Mouse (Mus musculus) C2C12 (cell line): ENCODE measurements around the gene Slc22a20. TPM values are rescaled to one million over a fixed set of nuclear protein-coding genes. Genes with fewer than 3 reads are reported as not detected.

Experiments used
- H3K27me3 ChIP-seq: one replicate; pipeline ENCODE4 v1.6.1; 2011; ENCODE audit not compliant: control insufficient read depth, insufficient read depth, insufficient read length
- H3K36me3 ChIP-seq: one replicate; pipeline ENCODE4 v1.6.1; 2011; ENCODE audit not compliant: control insufficient read depth, insufficient read depth
- H3K4me3 ChIP-seq: one replicate; pipeline ENCODE4 v1.5.1; 2011; ENCODE audit warnings: mild to moderate bottlenecking, control low read depth; ENCODE audit not compliant: poor library complexity, insufficient read depth, severe bottlenecking
- H3K79me2 ChIP-seq: one replicate; pipeline ENCODE4 v1.6.1; 2011; ENCODE audit not compliant: control insufficient read depth, insufficient read depth
- H3K79me3 ChIP-seq: one replicate; pipeline ENCODE4 v1.6.1; 2011; ENCODE audit warnings: low read depth, control low read depth
- H3ac ChIP-seq: one replicate; pipeline ENCODE3; 2011; ENCODE audit warnings: low read depth; ENCODE audit not compliant: control insufficient read depth, insufficient read length
- CEBPB ChIP-seq: IDR thresholded peaks from one replicate; pipeline ENCODE4 v1.6.1; 2011; ENCODE audit warnings: low read depth, mild to moderate bottlenecking, control low read depth, moderate library complexity
- CTCF ChIP-seq: IDR thresholded peaks from one replicate; pipeline ENCODE4 v1.5.1; 2011; ENCODE audit not compliant: control insufficient read depth, insufficient read depth, insufficient read length
- FOSL1 ChIP-seq: IDR thresholded peaks from one replicate; pipeline ENCODE4 v1.8.0; 2011; ENCODE audit warnings: mild to moderate bottlenecking, low read length; ENCODE audit not compliant: poor library complexity, insufficient read depth, severe bottlenecking
- MAX ChIP-seq: IDR thresholded peaks from one replicate; pipeline ENCODE4 v1.6.1; 2011; ENCODE audit warnings: mild to moderate bottlenecking, control low read depth
- MYOD1 ChIP-seq: IDR thresholded peaks from one replicate; pipeline ENCODE4 v1.6.1; 2011; ENCODE audit warnings: low read depth; ENCODE audit not compliant: control insufficient read depth, insufficient read length
- MYOG ChIP-seq: IDR thresholded peaks from one replicate; pipeline ENCODE4 v1.6.1; 2011; ENCODE audit not compliant: control insufficient read depth, insufficient read length; ENCODE audit errors: extremely low read depth
- USF1 ChIP-seq: IDR thresholded peaks from one replicate; pipeline ENCODE4 v1.6.1; 2011; ENCODE audit warnings: low read depth, mild to moderate bottlenecking, control low read depth, moderate library complexity
- polyA plus RNA-seq: library from polyadenylated mRNA; unstranded; fragments of >200 nt; fragmentation: generic; extraction: Trizol; gene quantifications from one replicate; pipeline ENCODE4 v1.2.1, GENCODE M21; 2012; ENCODE audit warnings: missing spikeins

Gene Slc22a20
- polyA plus RNA-seq, 1 experiment: not detected

DNA sequence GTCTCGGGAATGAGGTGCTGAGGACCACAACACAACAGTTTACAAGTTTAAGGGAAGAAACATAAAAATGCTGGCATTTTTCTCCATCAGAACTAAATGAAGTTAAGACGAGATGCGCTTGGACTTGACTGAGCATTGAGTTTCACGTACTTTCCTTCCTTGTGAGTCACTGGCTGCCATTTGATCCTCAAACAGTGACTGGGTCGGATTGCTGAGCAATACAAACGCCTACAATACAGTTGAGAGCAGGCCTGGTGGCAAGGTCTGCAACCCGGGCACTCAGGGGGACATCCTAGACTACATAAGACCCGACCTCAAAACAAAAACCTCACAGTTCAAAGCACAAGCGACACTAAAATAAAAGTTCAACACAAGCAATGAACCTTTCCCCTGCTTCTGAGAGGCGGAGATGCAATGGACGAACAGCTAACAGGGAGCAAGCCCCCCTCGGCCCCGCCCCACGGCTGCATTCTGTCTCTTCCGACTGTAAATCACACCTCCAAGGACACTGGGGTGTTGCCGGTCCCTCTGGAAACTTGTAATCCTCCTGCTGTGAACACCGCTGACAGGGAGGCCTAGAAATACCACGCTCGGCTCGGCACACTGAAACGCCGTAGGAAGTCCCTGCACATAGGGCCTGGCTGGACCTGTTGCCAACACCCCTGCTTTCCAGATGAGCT lies 31.8 kb downstream of the Slc22a20 start:
- Histone ChIP-seq H3K79me2 (no peaks in the 10 kb centered on the region), H3ac (no peak overlapping the region), H3K79me3 (no peaks in the 10 kb centered on the region), H3K27me3 (no peaks in the 10 kb centered on the region), H3K4me3 (no peak overlapping the region), H3K36me3 (peaks cover 64% of the 10 kb centered on the region)
- TF ChIP-seq USF1 (no peak), MYOD1 (no peak)

DNA sequence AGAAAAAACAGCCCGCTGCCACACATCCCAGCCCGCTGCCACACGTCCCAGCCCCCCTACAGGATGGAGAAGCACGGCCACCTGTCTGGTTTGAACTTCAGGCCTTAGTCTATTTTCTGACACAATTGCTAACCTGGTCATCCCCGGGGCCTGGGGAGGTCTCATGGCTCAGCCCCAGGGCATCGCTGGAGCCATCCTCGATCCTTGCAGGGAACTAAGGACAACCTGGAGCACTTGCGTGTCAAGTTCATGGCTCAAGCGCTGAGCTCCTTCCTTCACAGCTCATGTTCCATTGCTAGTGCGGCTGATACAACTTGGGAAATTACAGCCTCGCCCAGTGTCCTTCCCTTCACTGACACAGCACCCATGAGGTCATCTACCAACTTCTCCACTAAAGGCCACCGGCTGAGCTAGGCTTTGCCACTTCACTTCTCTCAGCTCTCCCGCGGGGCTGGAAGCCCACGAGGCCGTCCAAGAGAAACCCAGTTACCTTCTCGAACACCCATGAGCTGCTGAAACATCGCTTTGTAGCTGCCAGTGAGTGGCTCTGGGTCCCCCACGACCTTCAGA lies 32.7 kb downstream of the Slc22a20 start:
- Histone ChIP-seq H3K79me2 (no peaks in the 10 kb centered on the region), H3K4me3 (no peak overlapping the region), H3K27me3 (no peaks in the 10 kb centered on the region), H3ac (no peak overlapping the region), H3K36me3 (peaks cover 69% of the 10 kb centered on the region), H3K79me3 (no peaks in the 10 kb centered on the region)
- TF ChIP-seq MAX (no peak), CEBPB (no peak), MYOG (no peak), USF1 (no peak), CTCF (no peak), FOSL1 (no peak), MYOD1 (no peak)

DNA sequence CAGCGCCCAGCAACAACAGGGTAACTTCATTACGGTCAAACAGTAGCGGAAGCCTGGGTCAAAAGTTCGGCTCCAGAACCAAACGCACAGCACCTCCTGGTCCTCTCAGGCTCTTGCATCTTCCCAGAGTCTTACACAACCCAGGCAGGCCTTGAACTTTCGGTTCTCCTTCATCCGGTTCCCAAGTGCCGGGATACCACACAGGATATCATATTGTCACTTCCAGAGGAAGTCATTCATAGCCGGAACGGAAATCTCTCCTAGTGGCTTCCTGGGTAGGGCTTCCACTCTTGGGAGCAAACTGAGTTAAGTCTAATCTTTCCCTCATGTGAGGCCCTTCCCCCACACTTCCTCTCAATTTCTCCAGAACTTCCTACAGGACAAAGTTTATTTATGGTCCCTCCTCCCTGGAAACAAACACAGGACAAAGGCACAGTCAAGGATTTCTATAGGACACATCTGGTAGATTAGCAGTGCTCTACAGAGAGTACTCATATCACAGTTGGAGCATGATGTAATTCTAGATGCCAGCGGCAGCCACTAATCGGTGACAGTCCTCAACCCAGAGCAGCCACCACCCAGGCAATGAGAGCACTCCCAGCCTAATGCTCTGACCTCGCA lies 33.8 kb downstream of the Slc22a20 start:
- Histone ChIP-seq H3ac (no peak overlapping the region), H3K79me3 (no peaks in the 10 kb centered on the region), H3K79me2 (no peaks in the 10 kb centered on the region), H3K36me3 (peaks cover 76% of the 10 kb centered on the region), H3K4me3 (no peak overlapping the region), H3K27me3 (no peaks in the 10 kb centered on the region)
- no peak for TF ChIP-seq MYOG
- no peak for TF ChIP-seq USF1
- no peak for TF ChIP-seq CTCF
- no peak for TF ChIP-seq MYOD1
- no peak for TF ChIP-seq FOSL1
- TF ChIP-seq MAX: no peak

DNA sequence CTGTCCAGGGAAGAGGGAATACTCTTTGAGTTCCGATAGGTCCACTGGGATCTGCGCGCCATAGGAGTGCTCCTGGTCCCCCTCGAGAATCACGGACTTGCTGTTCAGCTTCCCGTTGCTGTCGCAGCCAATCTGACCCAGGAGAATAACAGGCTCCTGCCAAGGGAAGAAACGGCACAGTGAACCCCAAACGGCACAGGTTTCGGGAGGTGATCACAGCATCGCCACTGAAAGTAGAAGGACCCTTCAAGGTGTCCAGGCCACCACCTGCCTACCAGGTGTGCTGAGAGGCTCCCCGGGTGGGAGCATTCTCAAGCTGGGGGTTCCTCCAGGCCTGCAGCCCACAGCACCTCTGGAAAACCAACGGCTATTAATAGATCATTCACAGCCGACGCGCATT lies 34.3 kb downstream of the Slc22a20 start:
- Histone ChIP-seq H3K36me3 (peaks cover 80% of the 10 kb centered on the region), H3ac (no peak overlapping the region), H3K79me3 (no peaks in the 10 kb centered on the region), H3K27me3 (no peaks in the 10 kb centered on the region), H3K4me3 (no peak overlapping the region), H3K79me2 (no peaks in the 10 kb centered on the region)
- TF ChIP-seq MYOG (no peak), MYOD1 (no peak), CTCF (no peak), CEBPB (no peak), MAX (no peak), USF1 (no peak), FOSL1 (no peak)

DNA sequence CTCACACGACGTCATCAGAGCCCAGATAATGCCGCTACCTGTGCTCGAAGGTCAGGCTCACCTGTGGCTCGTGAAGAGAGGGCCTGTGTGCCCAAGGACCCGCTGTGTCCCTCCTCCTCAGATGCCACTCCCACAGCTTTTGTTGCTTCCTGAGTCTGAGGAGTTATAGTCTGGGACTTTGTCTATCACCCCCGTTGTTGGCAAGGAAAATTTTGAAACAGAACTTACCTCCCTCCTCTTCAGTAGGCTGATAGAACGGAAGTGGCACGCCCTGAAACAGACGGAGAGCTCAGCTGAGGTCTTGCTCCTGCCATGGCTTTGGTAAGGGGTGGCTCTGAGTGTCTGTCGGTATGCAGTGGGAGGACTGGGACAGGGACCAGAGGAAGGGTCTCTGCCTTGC lies 35.7 kb downstream of the Slc22a20 start:
- peaks cover 73% of the 10 kb centered on the region for H3K36me3 ChIP-seq
- H3K79me3 ChIP-seq: no peaks in the 10 kb centered on the region
- no peak for TF ChIP-seq MAX
- no peak for TF ChIP-seq MYOG

DNA sequence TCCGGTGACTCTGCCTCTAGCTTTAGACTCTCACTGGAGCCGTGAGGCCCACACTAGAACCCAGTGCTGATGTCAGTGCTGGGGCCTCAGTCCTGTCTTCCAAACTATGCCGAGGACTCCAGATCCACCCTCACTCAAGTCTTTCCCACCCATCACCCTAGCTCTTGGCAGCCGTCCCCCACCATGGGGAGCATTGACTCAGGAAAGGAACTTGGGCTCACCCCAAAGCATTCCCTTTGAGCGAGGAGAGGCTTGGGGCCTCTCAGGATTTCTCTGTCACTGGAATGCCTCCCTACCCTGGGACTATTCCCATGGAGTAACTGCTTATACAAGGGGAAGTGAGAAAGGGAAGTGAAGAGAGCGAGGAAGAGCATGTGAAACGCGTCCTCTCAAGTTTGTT lies 40.1 kb downstream of the Slc22a20 start:
- Histone ChIP-seq H3K27me3 (no peaks in the 10 kb centered on the region), H3K4me3 (no peak overlapping the region), H3K79me3 (no peaks in the 10 kb centered on the region), H3K36me3 (peaks cover 72% of the 10 kb centered on the region), H3K79me2 (no peaks in the 10 kb centered on the region), H3ac (no peak overlapping the region)
- TF ChIP-seq FOSL1 (no peak), CEBPB (no peak), MYOD1 (no peak), MYOG (no peak), USF1 (no peak), MAX (no peak), CTCF (no peak)

More for the DNA sequence above, 35.7 kb downstream of the Slc22a20 start:
- Histone ChIP-seq H3ac (no peak overlapping the region), H3K27me3 (no peaks in the 10 kb centered on the region), H3K4me3 (no peak overlapping the region), H3K79me2 (no peaks in the 10 kb centered on the region)
